Mouse (Mus musculus): ENCODE results near the gene Hist1h4f.
"Not testable (repeated sequence)": the region's sequence is repeated elsewhere in the genome, so short reads cannot be mapped to it uniquely, and the experiment has no call there.

Gene Hist1h4f

DNA sequence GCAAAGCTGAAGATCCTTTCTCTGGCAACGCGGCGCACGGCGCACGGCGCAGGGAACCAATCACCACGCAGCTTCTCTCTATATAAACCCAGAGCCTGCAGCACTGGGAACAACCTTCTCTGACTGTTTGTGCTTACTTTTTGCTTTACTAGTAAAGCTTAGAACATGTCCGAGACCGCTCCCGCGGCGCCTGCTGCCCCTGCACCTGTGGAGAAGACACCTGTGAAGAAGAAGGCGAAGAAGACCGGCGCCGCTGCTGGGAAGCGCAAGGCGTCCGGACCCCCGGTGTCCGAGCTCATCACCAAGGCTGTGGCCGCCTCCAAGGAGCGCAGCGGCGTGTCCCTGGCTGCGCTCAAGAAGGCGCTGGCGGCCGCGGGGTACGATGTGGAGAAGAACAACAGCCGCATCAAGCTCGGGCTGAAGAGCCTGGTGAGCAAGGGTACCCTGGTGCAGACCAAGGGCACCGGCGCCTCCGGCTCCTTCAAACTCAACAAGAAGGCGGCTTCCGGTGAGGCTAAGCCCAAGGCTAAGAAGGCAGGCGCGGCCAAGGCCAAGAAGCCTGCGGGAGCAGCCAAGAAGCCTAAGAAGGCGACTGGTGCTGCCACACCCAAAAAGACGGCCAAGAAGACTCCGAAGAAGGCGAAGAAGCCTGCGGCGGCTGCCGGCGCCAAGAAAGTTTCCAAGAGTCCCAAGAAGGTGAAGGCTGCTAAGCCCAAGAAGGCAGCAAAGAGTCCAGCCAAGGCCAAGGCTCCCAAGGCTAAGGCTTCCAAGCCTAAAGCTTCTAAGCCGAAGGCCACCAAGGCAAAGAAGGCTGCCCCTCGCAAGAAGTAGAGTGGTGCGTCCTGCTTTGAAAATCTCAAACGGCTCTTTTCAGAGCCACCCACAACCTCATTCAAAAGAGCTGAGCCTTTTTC lies 3.7 kb upstream of the Hist1h4f start:
- DNase-seq (ENCODE audit: low spot score): peak; percentile 72

DNA sequence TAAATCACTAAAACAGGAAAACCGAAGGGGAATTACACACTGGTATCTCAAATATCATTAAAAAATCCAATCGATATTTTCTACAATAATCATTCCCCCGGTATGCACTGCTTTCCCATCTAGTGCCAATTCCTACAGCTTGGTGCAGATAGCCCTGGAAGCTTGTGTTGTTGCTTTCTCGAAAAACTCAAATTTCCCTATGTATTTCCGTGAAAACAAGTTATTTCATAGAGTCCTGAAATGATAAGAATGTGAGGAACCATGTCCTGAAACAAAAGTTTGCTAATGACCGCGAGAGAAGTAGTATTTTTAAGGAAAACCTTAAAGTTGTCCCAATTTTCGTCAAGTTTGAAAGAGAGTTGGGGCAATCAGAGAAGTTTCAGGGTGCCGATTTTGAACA lies 2.9 kb upstream of the Hist1h4f start:
- DNase-seq (ENCODE audit: low spot score): no peak

DNA sequence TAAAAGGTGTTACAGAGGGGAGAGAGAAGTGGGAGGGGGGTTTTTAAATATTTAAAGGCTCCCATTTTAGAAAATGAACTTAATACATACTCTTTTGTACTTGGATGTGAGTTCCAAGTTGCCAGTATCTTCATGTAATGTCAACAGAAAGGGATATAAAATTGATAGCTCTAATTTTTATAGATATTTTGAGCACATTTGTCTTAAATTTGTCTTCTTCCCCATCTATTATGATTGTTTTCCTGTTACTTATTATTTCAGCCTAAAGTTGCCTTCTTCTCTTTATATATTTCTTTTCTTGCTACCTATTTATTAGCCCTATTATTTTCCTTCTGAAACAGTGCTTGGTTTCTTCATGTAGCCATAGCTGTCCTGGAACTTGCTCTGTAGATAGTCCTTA lies 1.5 kb upstream of the Hist1h4f start, which contains the start of gene Hist1h1d:
Gene Hist1h1d, plus strand, starts transcription at position 301 of the 400 bp plus-strand sequence.
- DNase-seq (ENCODE audit: low spot score): no peak

DNA sequence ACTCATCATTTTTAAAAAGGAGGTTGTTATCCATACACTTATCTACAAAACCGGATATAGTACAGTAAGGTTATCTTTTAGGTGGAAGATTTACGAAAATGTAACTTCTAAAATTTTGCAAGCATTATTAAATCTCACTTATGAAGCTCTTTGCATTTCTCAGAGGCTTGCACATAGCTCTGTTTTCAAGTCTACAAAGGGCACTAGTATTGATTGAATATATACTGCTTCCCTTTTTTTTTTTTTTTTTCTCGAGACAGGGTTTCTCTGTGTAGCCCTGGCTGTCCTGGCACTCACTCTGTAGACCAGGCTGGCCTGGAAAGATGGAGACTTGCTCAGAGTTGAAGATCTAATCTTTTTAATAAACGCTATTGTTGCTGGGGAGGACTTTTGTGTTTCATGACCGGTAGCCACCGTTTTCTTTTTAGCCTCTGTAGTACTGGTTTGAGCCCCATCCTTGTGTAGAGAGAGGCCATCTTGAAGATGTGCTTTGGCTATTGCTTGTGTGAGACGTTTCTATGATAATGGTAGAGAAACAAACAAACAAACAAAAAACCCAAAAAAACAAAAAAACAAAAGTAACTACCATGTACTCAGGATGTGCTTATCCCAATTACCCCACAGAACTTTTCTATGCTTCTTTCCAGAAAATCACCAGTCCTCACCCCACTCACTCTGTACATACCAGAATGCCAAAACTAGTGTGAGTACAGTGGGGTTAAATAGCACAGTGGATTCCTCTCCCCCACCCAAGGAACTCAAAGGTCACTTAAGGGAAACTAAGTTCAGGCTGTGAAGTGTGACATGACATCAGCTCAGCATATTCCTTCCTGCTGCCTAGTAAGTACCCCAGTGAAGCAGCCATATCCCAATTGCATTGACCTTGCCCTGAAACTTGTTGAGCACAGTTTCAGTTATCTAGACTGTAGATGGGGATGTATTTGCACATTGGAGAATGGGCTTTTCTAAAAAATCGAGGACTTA lies 775 bp upstream of the Hist1h4f start:
- no peak for DNase-seq (ENCODE audit: low spot score)

DNA sequence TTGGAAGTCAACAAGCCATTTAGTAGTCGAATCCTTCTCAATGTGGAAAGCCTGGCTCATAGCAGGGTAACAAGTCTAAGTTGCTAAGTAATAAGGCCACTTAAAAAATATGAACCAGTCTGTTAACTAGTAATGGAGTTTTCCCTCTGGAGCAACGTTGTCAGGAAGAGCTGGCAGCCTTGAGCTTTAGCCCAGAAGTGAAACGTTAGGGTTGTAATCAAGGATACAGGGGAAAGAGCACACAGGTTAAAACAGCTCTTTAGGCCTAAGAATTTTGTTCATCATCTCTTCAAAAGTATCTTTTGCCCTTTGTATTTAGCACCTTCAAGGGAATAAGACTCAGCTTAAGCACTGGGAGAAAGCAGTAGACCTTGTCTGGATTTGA lies 695 bp downstream of the Hist1h4f start:
- DNase-seq (ENCODE audit: low spot score): no peak

DNA sequence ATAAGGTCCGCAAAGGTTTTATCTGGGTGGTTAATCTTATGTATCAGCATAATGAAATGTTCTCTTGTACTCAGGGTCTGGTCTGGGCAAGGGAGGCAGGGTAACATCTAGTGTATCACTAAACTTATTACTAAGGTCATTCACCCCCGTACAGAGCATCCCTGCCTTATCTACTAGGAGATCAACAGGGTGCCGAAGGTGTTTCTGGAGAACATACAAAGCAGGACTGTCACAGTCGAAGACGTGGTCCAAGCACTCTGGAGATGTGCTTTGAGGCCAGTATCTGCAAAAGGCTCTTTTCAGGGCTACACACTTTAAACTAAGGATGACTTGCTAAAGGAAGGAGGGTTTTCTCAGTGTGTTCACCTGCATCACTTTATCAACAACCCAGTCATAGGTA lies 4.8 kb downstream of the Hist1h4f start:
- no peak for DNase-seq (ENCODE audit: low spot score)

DNA sequence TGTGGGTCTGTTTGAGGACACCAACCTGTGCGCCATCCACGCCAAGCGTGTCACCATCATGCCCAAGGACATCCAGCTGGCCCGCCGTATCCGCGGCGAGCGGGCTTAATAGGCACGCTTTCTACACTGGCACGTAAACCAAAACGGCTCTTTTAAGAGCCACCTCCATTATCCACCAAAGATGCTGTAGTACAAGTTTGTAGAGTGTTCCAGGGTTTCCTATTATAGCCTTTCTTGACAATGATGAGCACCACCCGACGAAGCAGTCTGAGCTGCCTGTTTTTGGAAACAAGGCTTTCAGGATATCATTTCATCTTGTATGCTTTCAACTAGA lies 6.7 kb downstream of the Hist1h4f start:
- not testable (repeated sequence) for DNase-seq (ENCODE audit: low spot score)

DNA sequence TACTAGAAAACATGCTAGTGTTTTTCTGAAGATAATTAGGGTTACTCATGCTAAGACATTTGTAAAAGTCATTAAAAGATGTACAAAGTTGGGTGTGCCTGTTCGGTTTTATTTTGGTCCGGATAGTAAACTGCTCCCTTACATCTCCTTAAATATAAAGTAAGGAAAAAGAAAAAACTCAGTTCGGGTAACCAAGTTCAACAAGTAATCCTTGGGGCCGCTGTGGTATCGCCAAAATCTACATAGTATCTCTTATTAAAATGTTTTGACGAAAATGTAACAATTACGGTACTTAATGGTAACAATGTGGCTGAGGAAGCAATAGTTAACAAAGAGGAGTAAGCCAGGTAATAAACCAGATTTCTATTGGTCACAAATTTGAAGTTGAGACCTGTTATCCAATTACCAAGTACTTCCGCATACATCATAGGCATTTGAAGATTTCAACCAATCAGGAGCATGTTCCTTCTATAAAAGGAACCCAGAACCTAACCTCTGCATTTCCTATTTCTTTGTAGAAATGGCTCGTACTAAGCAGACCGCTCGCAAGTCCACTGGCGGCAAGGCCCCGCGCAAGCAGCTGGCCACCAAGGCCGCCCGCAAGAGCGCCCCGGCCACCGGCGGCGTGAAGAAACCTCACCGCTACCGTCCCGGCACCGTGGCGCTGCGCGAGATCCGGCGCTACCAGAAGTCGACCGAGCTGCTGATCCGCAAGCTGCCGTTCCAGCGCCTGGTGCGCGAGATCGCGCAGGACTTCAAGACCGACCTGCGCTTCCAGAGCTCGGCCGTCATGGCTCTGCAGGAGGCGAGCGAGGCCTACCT lies 7.3 kb downstream of the Hist1h4f start, which contains the start of gene Hist1h3f:
Gene Hist1h3f, plus strand, starts transcription at position 88 of the 822 bp plus-strand sequence.
- peak; percentile 55 for DNase-seq (ENCODE audit: low spot score)

DNA sequence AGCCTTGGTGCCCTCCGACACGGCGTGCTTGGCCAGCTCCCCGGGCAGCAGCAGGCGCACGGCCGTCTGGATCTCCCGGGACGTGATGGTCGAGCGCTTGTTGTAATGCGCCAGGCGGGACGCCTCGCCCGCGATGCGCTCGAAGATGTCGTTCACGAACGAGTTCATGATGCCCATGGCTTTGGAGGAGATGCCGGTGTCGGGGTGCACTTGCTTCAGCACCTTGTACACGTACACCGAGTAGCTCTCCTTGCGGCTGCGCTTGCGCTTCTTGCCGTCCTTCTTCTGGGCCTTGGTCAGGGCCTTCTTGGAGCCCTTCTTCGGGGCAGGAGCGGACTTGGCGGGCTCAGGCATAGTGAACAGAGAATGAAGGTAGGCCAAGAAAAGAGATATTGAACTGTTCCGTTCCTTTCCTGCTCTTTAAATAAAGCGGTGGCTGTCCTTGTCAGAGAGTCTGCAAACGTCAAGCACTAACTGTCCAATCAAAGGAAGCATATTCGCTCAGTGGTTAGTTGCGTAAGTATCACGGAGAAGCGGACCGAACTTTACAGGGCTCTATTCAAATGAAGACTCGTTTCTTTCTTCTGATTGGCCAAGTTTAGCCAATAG lies 8.3 kb downstream of the Hist1h4f start, which contains the start of gene Hist1h2bh:
Gene Hist1h2bh, minus strand, starts transcription at position 394 of the 609 bp plus-strand sequence.
- DNase-seq (ENCODE audit: low spot score): peak; percentile 73

DNA sequence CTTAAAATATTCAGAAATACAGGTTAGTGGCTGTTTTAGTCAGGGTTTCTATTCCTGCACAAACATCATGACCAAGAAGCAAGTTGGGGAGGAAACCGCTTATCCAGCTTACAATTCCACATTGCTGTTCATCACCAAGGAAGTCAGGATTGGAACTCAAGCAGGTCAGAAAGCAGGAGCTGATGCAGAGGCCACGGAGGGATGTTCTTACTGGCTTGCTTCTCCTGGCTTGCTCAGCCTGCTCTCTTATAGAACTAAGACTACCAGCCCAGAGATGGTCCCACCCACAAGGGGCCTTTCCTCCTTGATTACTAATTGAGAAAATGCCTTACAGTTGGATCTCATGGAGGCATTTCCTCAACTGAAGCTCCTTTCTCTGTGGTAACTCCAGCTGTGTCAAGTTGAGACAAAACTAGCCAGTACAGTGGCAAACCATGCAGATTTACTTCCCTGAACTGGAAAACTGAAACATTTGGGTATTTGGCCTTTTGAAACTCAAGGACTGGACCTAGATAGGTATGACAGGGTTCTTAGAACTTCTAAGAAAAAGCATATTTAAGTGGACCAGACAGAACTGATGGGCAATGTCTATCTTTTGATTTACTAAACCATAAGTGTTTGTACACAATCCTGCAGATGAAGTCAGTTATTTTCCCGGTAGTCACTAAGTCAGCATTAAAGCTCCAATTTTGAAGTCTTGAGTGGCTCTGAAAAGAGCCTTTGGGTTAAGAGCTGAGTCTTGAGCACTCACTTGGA lies 9.0 kb downstream of the Hist1h4f start:
- DNase-seq (ENCODE audit: low spot score): not testable (repeated sequence)

DNA sequence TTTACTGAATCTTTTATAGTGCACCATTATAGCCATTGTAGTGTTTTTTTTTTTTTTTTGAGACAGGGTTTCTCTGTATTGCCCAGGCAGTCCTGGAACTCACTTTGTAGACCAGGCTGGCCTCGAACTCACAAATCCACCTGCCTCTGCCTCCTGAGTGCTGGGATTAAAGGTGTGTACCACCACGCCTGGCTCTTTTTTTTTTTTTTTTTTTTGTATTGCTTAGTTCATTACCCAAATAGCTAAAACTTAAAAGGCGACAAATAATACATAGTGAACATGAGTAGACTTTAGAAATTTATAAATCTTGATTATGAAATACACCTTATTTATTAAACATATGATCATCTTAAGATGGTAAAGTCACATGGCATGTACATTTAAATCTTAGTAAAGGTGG lies 10.0 kb downstream of the Hist1h4f start:
- DNase-seq (ENCODE audit: low spot score): no peak

DNA sequence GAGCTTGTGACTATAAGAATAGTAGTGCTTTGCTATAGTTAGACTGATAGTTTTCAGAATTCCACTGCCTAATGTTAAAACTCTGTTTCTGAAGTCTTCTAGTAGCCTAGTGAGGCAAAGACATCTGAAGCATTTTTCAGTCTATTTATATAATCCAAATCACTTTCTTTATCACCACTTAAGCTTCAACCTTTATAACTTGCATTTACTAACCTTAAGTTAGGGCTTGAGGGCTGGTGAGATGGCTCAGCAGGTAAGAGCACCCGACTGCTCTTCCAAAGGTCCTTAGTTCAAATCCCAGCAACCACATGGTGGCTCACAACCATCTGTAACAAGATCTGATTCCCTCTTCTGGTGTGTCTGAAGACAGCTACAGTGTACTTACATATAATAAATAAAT lies 11.6 kb downstream of the Hist1h4f start:
- not testable (repeated sequence) for DNase-seq (ENCODE audit: low spot score)

DNA sequence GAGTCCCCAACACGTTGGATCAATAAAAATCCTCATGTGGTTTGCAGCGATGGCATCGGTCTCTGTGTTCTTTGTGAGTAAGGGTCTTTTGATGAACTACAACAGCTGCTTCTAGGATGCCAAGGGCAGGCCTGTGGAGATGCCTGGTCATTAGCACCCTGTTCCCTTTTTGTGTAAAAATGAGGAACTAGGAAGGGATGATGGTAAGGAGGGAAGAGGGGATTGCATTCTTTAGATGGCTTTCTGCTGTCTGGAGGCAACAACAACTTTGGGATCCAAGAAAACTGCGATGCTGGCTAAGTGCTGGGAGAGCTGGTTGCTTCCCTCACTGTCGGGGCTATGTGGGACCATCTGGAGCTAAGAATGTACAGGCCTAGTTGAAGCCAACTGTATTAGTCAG lies 13.2 kb downstream of the Hist1h4f start:
- no peak for DNase-seq (ENCODE audit: low spot score)

DNA sequence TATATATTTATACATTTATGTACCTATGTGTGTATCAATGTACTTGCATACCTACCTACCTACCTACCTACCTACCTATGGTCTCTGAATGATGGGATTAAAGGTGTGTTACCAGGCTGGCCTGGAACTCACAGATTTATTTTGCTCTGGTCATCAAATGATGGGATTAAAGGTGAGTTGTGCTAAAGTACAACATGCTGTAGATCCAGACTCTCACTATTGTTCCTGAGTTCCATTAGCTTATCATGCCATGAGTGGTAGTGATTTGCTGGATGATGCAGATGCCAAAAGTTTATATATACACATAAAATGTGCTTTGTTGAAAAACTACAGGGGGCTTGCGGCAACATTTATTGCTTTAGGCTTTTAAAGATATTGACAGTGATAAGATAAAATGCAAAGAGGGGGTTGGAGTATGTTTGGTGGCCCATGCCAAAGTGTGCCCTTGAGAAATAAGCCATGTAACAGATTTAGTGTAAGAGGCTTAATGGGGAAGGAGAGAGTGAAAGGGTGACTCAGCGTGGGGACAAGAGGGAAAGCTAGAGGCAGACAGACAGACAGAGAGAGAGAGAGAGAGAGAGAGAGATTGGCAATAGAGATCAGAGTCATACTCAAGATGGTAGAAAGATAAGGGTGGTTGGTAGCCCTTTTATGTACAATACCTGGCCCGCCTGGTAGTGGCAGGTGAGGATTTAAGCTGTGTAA lies 14.3 kb downstream of the Hist1h4f start:
- no peak for DNase-seq (ENCODE audit: low spot score)

DNA sequence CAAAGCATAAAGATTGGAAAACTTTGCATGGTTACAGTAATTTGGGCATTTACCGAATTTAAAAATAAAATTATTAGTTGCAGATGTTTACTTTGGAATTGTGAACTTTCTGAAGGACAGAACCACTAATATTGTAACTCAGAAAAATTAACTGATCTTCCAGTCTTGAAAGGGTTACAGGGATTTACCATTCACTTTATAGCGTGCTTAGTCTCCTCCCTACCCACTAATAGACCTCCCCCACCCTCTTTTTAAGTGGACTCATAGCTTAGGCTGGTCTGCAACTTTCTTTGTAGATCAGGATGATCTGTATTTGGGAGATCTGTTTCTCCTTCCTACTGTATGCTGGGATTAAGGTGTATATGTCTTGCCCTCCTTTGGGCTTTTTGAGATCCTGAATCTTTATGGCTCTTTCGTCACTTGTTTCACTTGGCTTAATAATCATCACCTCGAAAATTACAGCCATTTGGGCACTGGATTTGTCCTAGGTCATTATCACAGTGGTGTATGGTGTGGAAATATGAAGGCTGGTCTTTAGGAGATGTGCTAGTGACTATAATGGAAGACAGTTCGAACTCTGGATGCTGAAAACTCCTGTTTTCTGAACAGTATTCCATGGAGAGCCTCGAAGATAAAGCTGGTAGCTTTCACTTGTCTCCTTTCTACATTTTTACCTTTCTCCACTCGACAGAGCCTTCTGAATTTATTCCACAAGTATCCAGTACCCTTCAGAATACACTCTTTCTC lies 15.2 kb downstream of the Hist1h4f start:
- no peak for DNase-seq (ENCODE audit: low spot score)

DNA sequence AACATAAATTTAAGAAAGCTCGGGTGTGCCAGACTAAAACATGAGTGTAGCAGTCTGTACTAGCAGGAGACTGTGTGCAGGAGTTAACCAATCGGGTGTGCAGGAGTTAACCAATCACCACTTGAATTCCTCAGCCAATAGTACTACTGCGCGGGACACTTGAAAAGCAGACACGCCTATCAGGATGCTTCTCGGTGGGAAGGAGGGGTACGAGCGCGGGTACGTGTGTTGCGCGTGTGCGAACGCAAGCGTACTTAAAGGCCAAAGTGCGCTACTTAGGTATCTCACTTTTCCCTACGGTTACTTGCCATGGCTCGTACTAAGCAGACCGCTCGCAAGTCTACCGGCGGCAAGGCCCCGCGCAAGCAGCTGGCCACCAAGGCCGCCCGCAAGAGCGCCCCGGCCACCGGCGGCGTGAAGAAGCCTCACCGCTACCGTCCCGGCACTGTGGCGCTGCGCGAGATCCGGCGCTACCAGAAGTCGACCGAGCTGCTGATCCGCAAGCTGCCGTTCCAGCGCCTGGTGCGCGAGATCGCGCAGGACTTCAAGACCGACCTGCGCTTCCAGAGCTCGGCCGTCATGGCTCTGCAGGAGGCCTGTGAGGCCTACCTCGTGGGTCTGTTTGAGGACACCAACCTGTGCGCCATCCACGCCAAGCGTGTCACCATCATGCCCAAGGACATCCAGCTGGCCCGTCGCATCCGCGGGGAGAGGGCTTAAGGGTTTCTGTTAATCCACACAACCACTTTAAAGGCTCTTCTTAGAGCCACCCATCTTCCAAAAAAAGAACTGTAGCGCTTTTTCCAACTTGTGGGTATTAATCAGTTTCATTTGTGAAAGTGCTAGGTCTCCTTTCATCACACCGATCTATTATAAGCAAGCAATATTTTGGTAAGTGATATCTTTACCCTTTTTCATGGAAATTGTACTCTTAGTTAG lies 16.0 kb downstream of the Hist1h4f start, which contains the start of gene Hist1h3g:
Gene Hist1h3g, plus strand, starts transcription at position 286 of the 939 bp plus-strand sequence.
- DNase-seq (ENCODE audit: low spot score): peak; percentile 83

DNA sequence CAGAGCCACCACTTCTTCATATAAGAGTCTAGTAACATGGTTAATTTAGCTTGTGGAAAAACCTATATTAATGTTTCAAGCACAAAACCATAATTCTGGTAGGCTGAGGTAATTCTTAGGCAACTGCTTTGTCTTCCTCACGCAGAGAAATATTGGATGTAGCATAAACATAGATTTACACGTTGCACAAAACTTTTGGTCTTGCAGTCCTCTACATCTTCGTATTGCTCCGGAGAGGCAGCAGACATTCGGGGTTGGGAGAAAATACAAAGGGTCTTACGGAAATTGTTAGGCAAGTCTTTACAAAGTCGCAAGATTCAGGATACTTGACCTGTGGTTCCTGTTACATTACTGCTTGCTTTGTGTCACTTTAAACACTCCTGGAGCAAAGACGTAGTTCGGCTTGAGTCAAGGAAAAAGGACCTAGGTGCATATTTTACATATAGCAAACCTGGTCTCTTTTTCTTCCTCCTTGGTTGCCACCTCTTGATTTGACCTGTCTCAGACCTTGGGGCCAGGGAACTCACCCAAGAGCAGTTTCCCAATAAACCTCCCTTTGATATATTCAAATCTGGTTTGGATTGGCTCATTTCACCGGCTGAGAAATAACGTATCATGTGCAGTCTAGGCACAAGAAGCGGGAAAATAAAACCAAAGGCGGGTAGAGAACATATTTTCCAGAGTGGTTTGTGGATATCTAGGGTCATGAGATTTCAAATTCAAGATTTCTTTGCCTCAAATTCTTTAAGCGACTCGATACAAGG lies 16.9 kb downstream of the Hist1h4f start:
- no peak for DNase-seq (ENCODE audit: low spot score)

Data from ovary, adult 18-20 months (tissue).